Mouse (Mus musculus): Measurements from ENCODE around the gene Rmnd5b. TPM values are rescaled to one million over a fixed set of nuclear protein-coding genes. Genes with fewer than 3 reads are reported as not detected.

Rmnd5b gene
- total and polyA plus RNA-seq, 3 experiments, result 41.1 to 59.5 (median 46.7) TPM

DNA sequence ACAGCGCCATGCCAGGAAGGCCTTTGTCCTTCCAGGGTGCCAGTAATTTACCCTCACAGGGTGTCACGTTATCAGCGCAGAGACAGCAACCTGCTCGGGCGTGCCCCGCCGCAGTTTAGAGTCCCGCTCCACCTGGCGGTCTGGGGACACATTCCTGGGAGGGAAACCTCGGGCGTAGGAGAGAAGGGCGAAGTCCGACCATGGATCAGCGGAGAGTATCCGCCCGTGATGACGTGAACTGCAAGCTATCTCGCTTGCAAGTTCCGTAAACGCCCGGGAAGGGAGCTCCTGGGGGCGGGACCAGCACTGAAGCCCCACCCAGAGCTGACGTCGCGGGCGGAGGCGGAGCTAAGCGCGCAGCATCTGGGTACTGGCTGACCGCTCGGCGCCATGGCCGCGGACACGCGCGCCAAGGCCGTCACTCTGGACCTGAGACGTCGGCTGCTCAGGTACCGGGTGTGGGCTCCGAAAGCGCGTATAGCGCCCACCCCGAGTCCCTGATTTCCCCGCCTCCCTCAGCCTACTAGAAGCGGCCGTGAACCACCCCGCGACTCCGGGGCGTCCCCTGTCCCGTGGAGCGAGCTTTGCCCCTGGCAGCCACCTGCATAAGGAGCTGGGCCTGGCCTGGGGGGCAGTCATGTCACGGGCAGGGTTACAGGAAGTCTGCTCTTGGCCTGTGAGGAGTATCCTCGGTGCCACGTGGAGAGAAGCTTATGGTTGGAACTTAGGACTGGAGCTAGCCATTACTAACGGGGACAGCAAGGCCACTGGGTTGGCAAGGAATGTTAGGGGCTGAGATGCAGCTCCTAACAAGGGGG, 51.1 kb downstream of the Rmnd5b start, which contains the start of gene Phykpl (continued):
- peak; percentile 90 for TF ChIP-seq MAX (IDR thresholded peaks at IDR 0.05; ENCODE audit: low read length)
- no peak for TF ChIP-seq JUN (IDR thresholded peaks at IDR 0.05; ENCODE audit: insufficient read depth, low read depth, low read length)
- peak; percentile 85; the same call in 1 of the 2 replicates for TF ChIP-seq MYC (IDR thresholded peaks at IDR 0.05; ENCODE audit: low read depth, low read length)
- TF ChIP-seq E2F4 (IDR thresholded peaks at IDR 0.05; ENCODE audit: insufficient replicate concordance, low read depth, low read length), result peak; percentile 25; the same call in 1 of the 2 replicates
- no peak for TF ChIP-seq GABPA (IDR thresholded peaks at IDR 0.05; ENCODE audit: insufficient replicate concordance, low read depth, low read length)
- TF ChIP-seq ZKSCAN1 (IDR thresholded peaks at IDR 0.05; ENCODE audit: borderline replicate concordance, low read depth, low read length), result no peak

DNA sequence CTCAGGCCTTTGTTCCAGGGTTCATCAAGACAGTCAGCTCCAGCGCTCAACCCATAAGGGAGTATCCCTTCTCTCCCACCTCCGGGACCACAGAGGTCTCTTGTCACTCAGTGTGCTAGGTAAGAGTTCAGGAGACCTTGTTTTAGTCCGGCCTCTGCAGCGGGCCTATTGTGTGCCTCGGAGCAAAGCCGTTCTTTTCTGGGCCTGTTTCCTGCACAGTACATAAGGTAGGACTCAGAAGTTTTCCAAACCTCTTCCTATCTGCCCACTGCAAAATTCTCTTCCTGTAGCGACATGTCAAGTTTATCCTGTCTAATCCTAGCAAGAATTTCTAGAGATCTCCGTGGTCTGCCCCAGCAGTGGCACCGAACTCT, 51.7 kb downstream of the Rmnd5b start:
- peak overlapping the region; percentile 49 for H3K9ac ChIP-seq (ENCODE audit: insufficient read depth, low read depth)
- peak overlapping the region; percentile 63 for H3K4me2 ChIP-seq (ENCODE audit: insufficient read depth, low read depth, poor library complexity, severe bottlenecking)
- TF ChIP-seq MYC (IDR thresholded peaks at IDR 0.05; ENCODE audit: low read depth, low read length), result no peak
- no peak for TF ChIP-seq SIN3A (IDR thresholded peaks at IDR 0.05; ENCODE audit: low read length)
- TF ChIP-seq KAT2A (IDR thresholded peaks at IDR 0.05; ENCODE audit: insufficient replicate concordance, low read length), result 0 out of 2 replicates have a peak, but pooled peaks have one; percentile 31
- no peak for TF ChIP-seq RAD21 (IDR thresholded peaks at IDR 0.05; ENCODE audit: low read depth, low read length)
- TF ChIP-seq CHD1 (IDR thresholded peaks at IDR 0.05; ENCODE audit: low read depth, low read length), result no peak
- in situ Hi-C loops (cut with MboI; ENCODE audit: low pct_ligation_motif_present, low pct_unique_long_range_greater_than_20kb, low sequenced_read_pairs) (loop anchor here (5.0 kb wide), 1 partner anchor 42 kb away; no protein-coding TSS in a partner anchor), dilution Hi-C loops (cut with MboI; ENCODE audit: extremely low pct_ligation_motif_present, extremely low pct_unique_long_range_greater_than_20kb, low sequenced_read_pairs) (no loop called here)
- no peaks in the 10 kb centered on the region for H3K79me2 ChIP-seq (replicated peaks; ENCODE audit: control insufficient read depth, extremely low read depth, insufficient read depth, poor library complexity, severe bottlenecking)
- no peaks in the 10 kb centered on the region for H3K27me3 ChIP-seq (replicated peaks)
- H3K4me1 ChIP-seq (ENCODE audit: control insufficient read depth in 1 of 2, insufficient read depth in 2 of 2), result peaks cover 13 to 47% of the 10 kb centered on the region in 2 experiments
- no peak for DNase-seq (ENCODE audit: extremely low read depth)
- H3K36me3 ChIP-seq (replicated peaks in 1 of 2; ENCODE audit: control insufficient read depth in 1 of 2, insufficient read depth in 1 of 2, low read length in 1 of 2), result peaks cover 17 to 35% of the 10 kb centered on the region in 2 experiments
- peak overlapping the region; percentile 25 for H3K27ac ChIP-seq (ENCODE audit: insufficient read depth, low read depth)
- peak overlapping the region; percentile 73 to 85 (median 79) for H3K4me3 ChIP-seq (replicated peaks in 1 of 3; ENCODE audit: low read depth in 2 of 3, low read length in 2 of 3, poor library complexity in 1 of 3)
- no peaks in the 10 kb centered on the region for H3K9me3 ChIP-seq (replicated peaks; ENCODE audit: low read length)

DNA sequence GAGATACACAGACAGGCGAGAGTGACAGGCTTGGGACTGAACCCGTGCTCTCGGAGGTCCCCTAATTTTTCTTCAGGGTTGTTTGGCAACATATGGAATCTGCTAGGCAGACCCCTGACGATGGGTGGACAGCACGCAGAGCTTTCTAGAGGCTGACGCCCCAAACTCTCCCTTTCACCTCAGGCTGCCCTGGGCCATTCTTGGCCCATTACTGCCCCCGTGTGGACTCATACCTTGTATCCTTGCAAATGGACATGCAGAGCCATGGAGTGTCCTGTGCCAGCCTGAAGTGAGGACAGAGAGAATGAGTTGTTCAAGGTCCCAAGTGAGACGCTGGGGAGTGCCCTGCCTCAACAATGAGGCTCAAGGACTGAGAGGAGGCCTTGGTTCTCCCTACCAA, 53.0 kb downstream of the Rmnd5b start:
- TF ChIP-seq ZNF384 (IDR thresholded peaks at IDR 0.05; ENCODE audit: low read depth, low read length) (no peak), BHLHE40 (IDR thresholded peaks at IDR 0.05; ENCODE audit: low read depth, low read length) (0 out of 2 replicates have a peak, but pooled peaks have one; percentile 6), SMC3 (IDR thresholded peaks at IDR 0.05; ENCODE audit: low read depth, low read length) (peak; percentile 84), CTCF (conservative IDR thresholded peaks at IDR 0.05 in 1 of 2, IDR thresholded peaks at IDR 0.05 in 1 of 2; ENCODE audit: low read depth in 2 of 2, low read length in 2 of 2) (peak; percentile 33 to 96), RAD21 (IDR thresholded peaks at IDR 0.05; ENCODE audit: low read depth, low read length) (peak; percentile 91), IRF4 (IDR thresholded peaks at IDR 0.05; ENCODE audit: low read depth, low read length) (peak; percentile 36; the same call in 1 of the 2 replicates), HCFC1 (IDR thresholded peaks at IDR 0.05; ENCODE audit: low read depth, low read length) (no peak), UBTF (IDR thresholded peaks at IDR 0.05; ENCODE audit: low read depth, low read length) (no peak), MEF2A (IDR thresholded peaks at IDR 0.05; ENCODE audit: borderline replicate concordance, low read depth, low read length) (0 out of 2 replicates have a peak, but pooled peaks have one; percentile 44), CHD2 (IDR thresholded peaks at IDR 0.05; ENCODE audit: low read length) (no peak), MAZ (IDR thresholded peaks at IDR 0.05; ENCODE audit: low read depth, low read length) (no peak), POLR2AphosphoS2 (IDR thresholded peaks at IDR 0.05; ENCODE audit: low read depth, low read length) (no peak), MXI1 (IDR thresholded peaks at IDR 0.05; ENCODE audit: low read depth, low read length) (no peak)
- H3K4me2 ChIP-seq (ENCODE audit: insufficient read depth, low read depth, poor library complexity, severe bottlenecking), result no peak overlapping the region
- H3K79me2 ChIP-seq (replicated peaks; ENCODE audit: control insufficient read depth, extremely low read depth, insufficient read depth, poor library complexity, severe bottlenecking), result no peaks in the 10 kb centered on the region
- H3K9me3 ChIP-seq (replicated peaks; ENCODE audit: low read length), result no peaks in the 10 kb centered on the region
- peaks cover 20 to 58% of the 10 kb centered on the region in 2 experiments for H3K4me1 ChIP-seq (ENCODE audit: control insufficient read depth in 1 of 2, insufficient read depth in 2 of 2)
- H3K4me3 ChIP-seq (replicated peaks in 1 of 3; ENCODE audit: low read depth in 2 of 3, low read length in 2 of 3, poor library complexity in 1 of 3), result no peak overlapping the region
- H3K9ac ChIP-seq (ENCODE audit: insufficient read depth, low read depth), result no peak overlapping the region
- H3K27ac ChIP-seq (ENCODE audit: insufficient read depth, low read depth), result no peak overlapping the region
- H3K27me3 ChIP-seq (replicated peaks), result no peaks in the 10 kb centered on the region
- dilution Hi-C loops (cut with MboI; ENCODE audit: extremely low pct_ligation_motif_present, extremely low pct_unique_long_range_greater_than_20kb, low sequenced_read_pairs), result no loop called here
- DNase-seq (ENCODE audit: extremely low read depth), result peak; percentile 84
- H3K36me3 ChIP-seq (replicated peaks in 1 of 2; ENCODE audit: control insufficient read depth in 1 of 2, insufficient read depth in 1 of 2, low read length in 1 of 2), result peaks cover 12 to 23% of the 10 kb centered on the region in 2 experiments
- in situ Hi-C loops (cut with MboI; ENCODE audit: low pct_ligation_motif_present, low pct_unique_long_range_greater_than_20kb, low sequenced_read_pairs), result loop anchor here (5.0 kb wide), 1 partner anchor 40 kb away; no protein-coding TSS in a partner anchor

All from CH12.LX (cell line).